Mouse (Mus musculus): ENCODE data around the gene Ap4m1. TPM values are rescaled to one million over a fixed set of nuclear protein-coding genes. Genes with fewer than 3 reads are reported as not detected.

The Ap4m1 gene
- total and polyA plus RNA-seq, 2 experiments from 2014 or later, result 16.4 to 57.0 TPM

GRCm38 (mm10) chr5:138170936-138171561 lies 753 bp upstream of the Ap4m1 start:
- ATAC-seq (peak; percentile 80), DNase-seq (peak; percentile 98)
- under 1% methylated on average over 47 of the region's 47 CpGs for WGBS
- peaks cover 45% of the 10 kb centered on the region for H3K36me3 ChIP-seq (ENCODE audit: insufficient read depth)
- H3K27ac ChIP-seq (ENCODE audit: low read depth, low read length), result peak overlapping the region; percentile 87
- peaks cover 15% of the 10 kb centered on the region for H3K4me1 ChIP-seq (ENCODE audit: insufficient read depth)
- H3K4me2 ChIP-seq (ENCODE audit: low read depth), result peak overlapping the region; percentile 97
- peak overlapping the region; percentile 83 for H3K4me3 ChIP-seq (ENCODE audit: low read depth, low read length)
- no peaks in the 10 kb centered on the region for H3K9me3 ChIP-seq (ENCODE audit: low read length)
- peak; percentile 18; the same call in 1 of the 2 replicates for TF ChIP-seq CTCF (IDR thresholded peaks at IDR 0.05; ENCODE audit: low read depth)
- no peaks in the 10 kb centered on the region for H3K27me3 ChIP-seq (ENCODE audit: insufficient read depth, low read length)
- peak overlapping the region; percentile 52 for H3K9ac ChIP-seq

- Histone ChIP-seq H3K36me3 (ENCODE audit: insufficient read depth) (peaks cover 42% of the 10 kb centered on the region), H3K4me3 (ENCODE audit: low read depth, low read length) (no peak overlapping the region), H3K27me3 (ENCODE audit: insufficient read depth, low read length) (no peaks in the 10 kb centered on the region), H3K9me3 (ENCODE audit: low read length) (no peaks in the 10 kb centered on the region), H3K27ac (ENCODE audit: low read depth, low read length) (no peak overlapping the region), H3K4me1 (ENCODE audit: insufficient read depth) (peaks cover 15% of the 10 kb centered on the region), H3K4me2 (ENCODE audit: low read depth) (no peak overlapping the region; the same call in 1 of the 2 replicates), H3K9ac (no peak overlapping the region)
- no peak for TF ChIP-seq CTCF (IDR thresholded peaks at IDR 0.05; ENCODE audit: low read depth)
- no peak for DNase-seq
- 74% methylated on average over 3 of the region's 3 CpGs for WGBS
- no peak for ATAC-seq
Observed at GRCm38 (mm10) chr5:138173217-138173616, 1.4 kb downstream of the Ap4m1 start.

- H3K9ac ChIP-seq, result peak within 1 kb of the TSS; percentile 70
- no peaks in the 10 kb centered on the region for H3K27me3 ChIP-seq (ENCODE audit: insufficient read depth, low read length)
- H3K27ac ChIP-seq (ENCODE audit: low read depth, low read length), result peak within 1 kb of the TSS; percentile 73
- peaks cover 15% of the 10 kb centered on the region for H3K4me1 ChIP-seq (ENCODE audit: insufficient read depth)
- no peaks in the 10 kb centered on the region for H3K9me3 ChIP-seq (ENCODE audit: low read length)
- ATAC-seq (peak; percentile 90), DNase-seq (peak; percentile 95)
- H3K36me3 ChIP-seq (ENCODE audit: insufficient read depth), result peaks cover 23% of the 10 kb centered on the region
- under 1% methylated on average over 31 of the region's 31 CpGs for WGBS
- no peak for TF ChIP-seq CTCF (IDR thresholded peaks at IDR 0.05; ENCODE audit: low read depth)
- peak within 1 kb of the TSS; percentile 77 for H3K4me2 ChIP-seq (ENCODE audit: low read depth)
- H3K4me3 ChIP-seq (ENCODE audit: low read depth, low read length), result peak within 1 kb of the TSS; percentile 73
Observed at GRCm38 (mm10) chr5:138186950-138187638, 15.3 kb downstream of the Ap4m1 start, which contains the start of the genes Taf6 and Cnpy4. TSS of gene Taf6 (minus strand) at chr5:138187451. TSS of gene Cnpy4 (plus strand) at chr5:138187485.

GRCm38 (mm10) chr5:138187661-138188306 lies 16.0 kb downstream of the Ap4m1 start:
- H3K4me1 ChIP-seq (ENCODE audit: insufficient read depth), result peaks cover 15% of the 10 kb centered on the region
- peak overlapping the region; percentile 73 for H3K27ac ChIP-seq (ENCODE audit: low read depth, low read length)
- TF ChIP-seq CTCF (IDR thresholded peaks at IDR 0.05; ENCODE audit: low read depth), result no peak
- WGBS, result 2% methylated on average over 10 of the region's 10 CpGs
- H3K9ac ChIP-seq, result peak overlapping the region; percentile 70
- peak; percentile 88 for DNase-seq
- no peaks in the 10 kb centered on the region for H3K9me3 ChIP-seq (ENCODE audit: low read length)
- H3K27me3 ChIP-seq (ENCODE audit: insufficient read depth, low read length), result no peaks in the 10 kb centered on the region
- H3K4me2 ChIP-seq (ENCODE audit: low read depth), result peak overlapping the region; percentile 77
- peak; percentile 94 for ATAC-seq
- H3K4me3 ChIP-seq (ENCODE audit: low read depth, low read length), result peak overlapping the region; percentile 73
- H3K36me3 ChIP-seq (ENCODE audit: insufficient read depth), result peaks cover 18% of the 10 kb centered on the region

- H3K27ac ChIP-seq (ENCODE audit: low read depth, low read length), result peak within 1 kb of the TSS; percentile 88
- 8% methylated on average over 53 of the region's 54 CpGs for WGBS
- no peaks in the 10 kb centered on the region for H3K9me3 ChIP-seq (ENCODE audit: low read length)
- no peak; the same call in 1 of the 2 replicates for TF ChIP-seq CTCF (IDR thresholded peaks at IDR 0.05; ENCODE audit: low read depth)
- H3K4me1 ChIP-seq (ENCODE audit: insufficient read depth), result 0 out of 2 replicates have a peak, but pooled peaks cover 5% of the 10 kb centered on the region
- H3K36me3 ChIP-seq (ENCODE audit: insufficient read depth), result peaks cover 5% of the 10 kb centered on the region
- H3K4me2 ChIP-seq (ENCODE audit: low read depth), result peak within 1 kb of the TSS; percentile 96
- ATAC-seq, result peak; percentile 84
- DNase-seq, result peak; percentile 90
- H3K4me3 ChIP-seq (ENCODE audit: low read depth, low read length), result peak within 1 kb of the TSS; percentile 75
- H3K27me3 ChIP-seq (ENCODE audit: insufficient read depth, low read length), result no peaks in the 10 kb centered on the region
- H3K9ac ChIP-seq, result peak within 1 kb of the TSS; percentile 93
Observed at GRCm38 (mm10) chr5:138193771-138194727, 22.2 kb downstream of the Ap4m1 start, which contains the start of gene Mblac1. TSS of gene Mblac1 (plus strand) at chr5:138194314.
